Mouse (Mus musculus) megakaryocyte progenitor cell, adult 5-6 weeks (primary cell): ENCODE measurements at regions not wholly inside any gene's neighbourhood (a gene's known extent, or its start where the extent isn't known, plus 50 kb on each side); places are given as distances from the start of the nearest gene placed in this dataset.

ENCODE experiments used
- ATAC-seq: replicated peaks from 2 replicates; pipeline ENCODE4 v1.8.0; 2016; ENCODE audit warnings: mild to moderate bottlenecking, moderate TSS enrichment, inconsistent platforms; ENCODE audit not compliant: poor library complexity

GRCm38 (mm10) chr13:78426306-78426921, 226.9 kb upstream of the Nr2f1 start:
- no peak for ATAC-seq

- no peak for ATAC-seq
Observed at GRCm38 (mm10) chr13:78405071-78405470, 205.5 kb upstream of the Nr2f1 start.

- ATAC-seq, result no peak
Observed at GRCm38 (mm10) chr13:78383761-78384160, 184.2 kb upstream of the Nr2f1 start.

DNA sequence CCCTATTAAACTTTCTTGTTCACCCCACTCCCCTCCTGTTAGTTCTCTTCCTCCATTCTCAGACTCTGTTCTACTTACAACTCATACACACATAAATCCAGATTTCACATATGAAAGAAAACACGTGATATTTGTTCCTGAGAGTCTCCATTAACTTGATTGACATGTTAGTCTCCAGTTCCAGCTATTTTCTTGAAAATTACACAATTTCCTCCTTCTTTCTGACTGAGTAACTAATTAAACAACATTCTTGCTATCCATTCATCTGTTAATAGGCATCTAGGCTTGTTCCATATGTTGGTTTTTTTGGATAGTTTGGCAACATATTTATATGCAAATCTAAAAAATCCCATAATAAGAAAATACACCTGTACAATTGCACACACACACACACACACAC, 161.7 kb upstream of the Nr2f1 start:
- no peak for ATAC-seq

- no peak for ATAC-seq
Observed at GRCm38 (mm10) chr13:78348830-78349229, 149.3 kb upstream of the Nr2f1 start.

DNA sequence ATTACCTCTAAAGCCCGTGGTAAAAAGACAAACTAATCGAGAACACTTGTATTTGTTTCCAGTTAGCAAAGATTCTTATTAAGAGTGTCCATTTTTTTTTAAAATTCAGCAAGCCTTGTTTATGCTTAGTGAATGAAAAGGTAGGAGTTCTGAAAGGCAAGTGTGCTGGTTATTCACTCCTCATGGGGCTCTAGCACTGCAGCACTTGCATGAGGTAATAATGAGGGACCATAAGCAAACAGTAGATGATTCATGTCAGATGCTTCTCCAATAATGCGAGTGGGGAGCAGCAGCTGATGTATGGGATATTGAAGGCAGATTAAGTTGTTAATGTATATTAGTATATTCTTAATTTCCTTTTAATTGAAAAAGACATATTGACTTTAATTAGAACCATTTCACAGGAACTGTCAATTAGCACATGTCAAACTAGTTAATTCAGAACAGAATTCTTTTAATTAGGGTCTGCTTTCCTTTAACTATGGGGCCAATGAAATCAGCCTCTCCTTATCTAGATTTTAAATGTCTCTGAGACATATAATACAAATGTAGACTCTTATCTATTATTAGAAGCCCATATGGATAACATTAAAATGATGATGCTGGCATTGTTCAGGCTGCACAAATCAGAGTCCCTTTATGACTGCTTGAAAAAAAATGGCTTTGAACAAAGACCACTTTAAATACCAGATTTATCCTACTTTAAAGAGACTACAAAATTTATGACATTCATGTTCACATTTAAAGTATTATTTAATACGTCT, 125.1 kb upstream of the Nr2f1 start:
- no peak for ATAC-seq

- ATAC-seq, result no peak
Observed at GRCm38 (mm10) chr13:78323183-78323582, 123.6 kb upstream of the Nr2f1 start.

DNA sequence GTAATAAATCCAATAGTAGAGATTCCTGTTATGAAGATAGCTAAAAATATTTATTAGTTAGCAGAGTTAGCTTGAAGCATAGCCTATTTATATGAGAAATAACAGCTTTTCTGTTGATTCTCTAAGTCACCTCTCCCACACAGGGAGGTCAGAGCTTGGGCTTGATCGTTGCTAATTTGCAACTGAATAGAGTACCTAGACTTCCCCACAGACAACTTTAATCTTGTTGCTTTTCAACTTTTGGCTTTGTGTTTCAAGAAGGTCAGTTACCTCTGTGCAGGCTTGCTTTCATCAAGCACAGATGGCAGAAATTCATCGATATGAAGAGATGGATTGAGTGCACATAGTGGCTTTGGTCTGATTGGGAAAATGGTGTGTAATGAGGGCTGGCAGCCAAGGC, 118.9 kb upstream of the Nr2f1 start:
- ATAC-seq, result no peak

DNA sequence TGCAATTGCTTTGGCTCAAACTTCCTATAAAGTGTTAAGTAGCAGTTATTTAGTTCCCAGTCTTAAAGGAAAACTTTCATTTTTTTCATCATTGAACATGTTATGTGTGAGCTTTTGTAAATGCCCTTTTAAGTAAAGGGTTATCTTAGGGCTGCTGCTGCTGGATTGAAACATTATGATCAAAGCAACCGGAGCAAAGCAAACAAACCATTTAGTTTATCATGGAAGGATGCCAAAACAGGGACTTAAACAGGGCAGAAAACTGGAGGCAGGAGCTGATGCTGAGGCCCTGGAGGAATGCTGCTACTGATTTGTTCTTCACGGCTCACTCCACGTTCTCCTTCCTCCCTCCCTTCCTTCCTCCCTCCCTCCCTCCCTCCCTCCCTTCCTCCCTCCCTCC, 111.3 kb upstream of the Nr2f1 start:
- no peak for ATAC-seq
